Mouse (Mus musculus): ENCODE measurements around the gene Meis2.

Gene Meis2

GRCm38 (mm10) chr2:115910217-115910616 lies 155.4 kb downstream of the Meis2 start:
- in situ Hi-C loops (cut with MseI, MboI): no loop called here

GRCm38 (mm10) chr2:115901007-115901406 lies 164.6 kb downstream of the Meis2 start:
- in situ Hi-C loops (cut with MseI, MboI): no loop called here

- in situ Hi-C loops (cut with MseI, MboI): no loop called here
Observed at GRCm38 (mm10) chr2:115897559-115897958, 168.1 kb downstream of the Meis2 start.

GRCm38 (mm10) chr2:115897001-115897400 lies 168.6 kb downstream of the Meis2 start:
- in situ Hi-C loops (cut with MseI, MboI): no loop called here

GRCm38 (mm10) chr2:115895717-115896116 lies 169.9 kb downstream of the Meis2 start:
- in situ Hi-C loops (cut with MseI, MboI): no loop called here

- in situ Hi-C loops (cut with MseI, MboI): no loop called here
Observed at GRCm38 (mm10) chr2:115895256-115895655, 170.4 kb downstream of the Meis2 start.

GRCm38 (mm10) chr2:115893113-115893512 lies 172.5 kb downstream of the Meis2 start:
- in situ Hi-C loops (cut with MseI, MboI): no loop called here

- in situ Hi-C loops (cut with MseI, MboI): no loop called here
Observed at GRCm38 (mm10) chr2:115890715-115891114, 174.9 kb downstream of the Meis2 start.

- in situ Hi-C loops (cut with MseI, MboI): no loop called here
Observed at GRCm38 (mm10) chr2:115890030-115890429, 175.6 kb downstream of the Meis2 start.

- in situ Hi-C loops (cut with MseI, MboI): no loop called here
Observed at GRCm38 (mm10) chr2:115889212-115889611, 176.4 kb downstream of the Meis2 start.

- in situ Hi-C loops (cut with MseI, MboI): no loop called here
Observed at GRCm38 (mm10) chr2:115888336-115889077, 177.1 kb downstream of the Meis2 start.

GRCm38 (mm10) chr2:115887631-115888030 lies 178.0 kb downstream of the Meis2 start:
- in situ Hi-C loops (cut with MseI, MboI): no loop called here

- in situ Hi-C loops (cut with MseI, MboI): no loop called here
Observed at GRCm38 (mm10) chr2:115884184-115884583, 181.5 kb downstream of the Meis2 start.

GRCm38 (mm10) chr2:115883520-115883919 lies 182.1 kb downstream of the Meis2 start:
- in situ Hi-C loops (cut with MseI, MboI): no loop called here

GRCm38 (mm10) chr2:115875802-115876531 lies 189.7 kb downstream of the Meis2 start:
- in situ Hi-C loops (cut with MseI, MboI): no loop called here

GRCm38 (mm10) chr2:115872851-115873250 lies 192.8 kb downstream of the Meis2 start:
- in situ Hi-C loops (cut with MseI, MboI): no loop called here

- in situ Hi-C loops (cut with MseI, MboI): no loop called here
Observed at GRCm38 (mm10) chr2:115869966-115870365, 195.7 kb downstream of the Meis2 start.

- in situ Hi-C loops (cut with MseI, MboI): no loop called here
Observed at GRCm38 (mm10) chr2:115860600-115861347, 204.9 kb downstream of the Meis2 start.

GRCm38 (mm10) chr2:115860141-115860480 lies 205.5 kb downstream of the Meis2 start:
- in situ Hi-C loops (cut with MseI, MboI): no loop called here

GRCm38 (mm10) chr2:115859371-115860140 lies 206.1 kb downstream of the Meis2 start:
- in situ Hi-C loops (cut with MseI, MboI): loop anchor here (5.0 kb wide), 1 partner anchor 213 kb away; no protein-coding TSS in a partner anchor

GRCm38 (mm10) chr2:115858927-115859326 lies 206.7 kb downstream of the Meis2 start:
- in situ Hi-C loops (cut with MseI, MboI): loop anchor here (5.0 kb wide), 1 partner anchor 213 kb away; no protein-coding TSS in a partner anchor
